Mouse (Mus musculus): ENCODE results near the gene Wdr38.

GRCm38 (mm10) chr2:38956062-38956461, 41.2 kb upstream of the Wdr38 start:
- TF ChIP-seq CTCF (IDR thresholded peaks at IDR 0.05; ENCODE audit: control insufficient read depth, insufficient read depth, insufficient replicate concordance, low read depth, low read length): no peak
- TF ChIP-seq POLR2A (IDR thresholded peaks at IDR 0.05; ENCODE audit: control insufficient read depth, low read depth, low read length): no peak
